Mouse (Mus musculus) lung, adult 2 months (tissue): ENCODE data around the gene Slc34a1. TPM values are rescaled to one million over a fixed set of nuclear protein-coding genes. Genes with fewer than 3 reads are reported as not detected.

Source experiments
- DNase-seq: peaks from one replicate; pipeline ENCODE4 v3.0.0; 2022
- H3K4me1 ChIP-seq: fragments of 200-500 bp; 2 replicates; pipeline ENCODE4 v1.6.1; 2011; ENCODE audit warnings: low read length; ENCODE audit not compliant: control insufficient read depth, insufficient read depth
- H3K4me3 ChIP-seq: fragments of 200-500 bp; replicated peaks from 2 replicates; pipeline ENCODE3; 2011; ENCODE audit warnings: low read depth, mild to moderate bottlenecking, control low read depth, low read length; ENCODE audit errors: extremely low read depth
- CTCF ChIP-seq: fragments of 200-500 bp; IDR thresholded peaks from 2 replicates; pipeline ENCODE4 v1.5.1; 2011; ENCODE audit warnings: mild to moderate bottlenecking, low read length, control low read depth; ENCODE audit not compliant: insufficient read depth
- POLR2A ChIP-seq: fragments of 200-500 bp; IDR thresholded peaks from 2 replicates; pipeline ENCODE4 v1.6.1; 2011; ENCODE audit warnings: low read depth, mild to moderate bottlenecking, control low read depth, low read length, borderline replicate concordance; ENCODE audit errors: extremely low read depth
- WGBS: fragments of 180-500 bp; shearing (Covaris S2); methylation state at CpG from one replicate; pipeline ENCODE4 v1.1.7; 2018; 5-methylcytosine and 5-hydroxymethylcytosine counted together
- polyA plus RNA-seq: library from polyadenylated mRNA; depleted of rRNA; stranded (reverse); fragments of >200 nt; gene quantifications from 2 replicates; pipeline ENCODE4 v1.2.3, GENCODE M21; 2012

Gene Slc34a1
- polyA plus RNA-seq, 1 experiment: 0.28 TPM

DNA sequence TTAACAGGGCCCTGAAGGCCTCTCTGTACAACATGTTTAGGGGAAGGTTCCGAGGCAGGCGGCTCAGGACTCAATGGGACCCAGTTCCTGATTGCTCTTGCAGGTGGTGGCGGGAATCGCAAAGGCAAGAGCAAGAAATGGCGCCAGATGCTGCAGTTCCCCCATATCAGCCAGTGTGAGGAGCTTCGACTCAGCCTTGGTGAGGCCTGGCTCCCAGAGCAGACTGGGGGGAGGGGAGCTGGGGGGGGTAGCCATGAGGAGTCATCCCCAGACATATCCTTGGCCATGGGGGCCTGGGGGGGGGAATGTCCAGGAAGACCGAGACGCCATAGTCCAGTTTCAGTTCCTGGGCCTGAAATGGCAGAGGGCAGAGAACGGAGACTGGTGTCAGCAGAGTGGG lies 51.2 kb downstream of the Slc34a1 start:
- no peak for DNase-seq
- WGBS: 81% methylated on average over 9 of the region's 9 CpGs
- no peak for TF ChIP-seq CTCF
- TF ChIP-seq POLR2A: no peak
- H3K4me1 ChIP-seq: peaks cover 26% of the 10 kb centered on the region
- H3K4me3 ChIP-seq: no peak overlapping the region

GRCm38 (mm10) chr13:55449679-55450441 lies 51.9 kb downstream of the Slc34a1 start:
- H3K4me1 ChIP-seq: peaks cover 26% of the 10 kb centered on the region
- no peak for DNase-seq
- no peak for TF ChIP-seq POLR2A
- TF ChIP-seq CTCF: 0 out of 2 replicates have a peak, but pooled peaks have one; percentile 6
- H3K4me3 ChIP-seq: no peak overlapping the region
- 79% methylated on average over 17 of the region's 17 CpGs for WGBS

GRCm38 (mm10) chr13:55450511-55450980 lies 52.6 kb downstream of the Slc34a1 start:
- H3K4me1 ChIP-seq: peaks cover 26% of the 10 kb centered on the region
- peak; percentile 45 for DNase-seq
- TF ChIP-seq CTCF (no peak), POLR2A (no peak)

DNA sequence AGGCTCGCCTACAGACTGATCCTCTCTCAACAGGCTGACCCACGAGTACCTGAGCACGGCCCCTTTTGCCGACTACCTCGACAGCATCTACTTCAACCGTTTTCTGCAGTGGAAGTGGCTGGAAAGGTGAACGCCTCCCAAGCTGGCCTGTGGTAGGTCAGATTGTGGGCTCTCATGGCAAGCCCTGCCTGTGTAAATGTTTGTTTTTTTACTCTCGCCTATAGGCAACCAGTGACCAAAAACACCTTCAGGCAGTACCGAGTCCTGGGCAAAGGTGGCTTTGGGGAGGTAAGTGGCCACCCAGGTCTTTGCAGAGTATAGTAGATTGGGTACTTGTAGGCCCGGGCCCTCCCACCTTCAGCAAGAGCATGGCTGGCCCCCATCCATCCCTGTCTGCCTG lies 53.3 kb downstream of the Slc34a1 start:
- 87% methylated on average over 10 of the region's 10 CpGs for WGBS
- no peak for DNase-seq
- TF ChIP-seq POLR2A: no peak
- TF ChIP-seq CTCF: no peak
- Histone ChIP-seq H3K4me3 (no peak overlapping the region), H3K4me1 (peaks cover 23% of the 10 kb centered on the region)

More at GRCm38 (mm10) chr13:55450511-55450980, 52.6 kb downstream of the Slc34a1 start:
- no peak overlapping the region for H3K4me3 ChIP-seq
- WGBS: 57% methylated on average over 11 of the region's 11 CpGs

DNA sequence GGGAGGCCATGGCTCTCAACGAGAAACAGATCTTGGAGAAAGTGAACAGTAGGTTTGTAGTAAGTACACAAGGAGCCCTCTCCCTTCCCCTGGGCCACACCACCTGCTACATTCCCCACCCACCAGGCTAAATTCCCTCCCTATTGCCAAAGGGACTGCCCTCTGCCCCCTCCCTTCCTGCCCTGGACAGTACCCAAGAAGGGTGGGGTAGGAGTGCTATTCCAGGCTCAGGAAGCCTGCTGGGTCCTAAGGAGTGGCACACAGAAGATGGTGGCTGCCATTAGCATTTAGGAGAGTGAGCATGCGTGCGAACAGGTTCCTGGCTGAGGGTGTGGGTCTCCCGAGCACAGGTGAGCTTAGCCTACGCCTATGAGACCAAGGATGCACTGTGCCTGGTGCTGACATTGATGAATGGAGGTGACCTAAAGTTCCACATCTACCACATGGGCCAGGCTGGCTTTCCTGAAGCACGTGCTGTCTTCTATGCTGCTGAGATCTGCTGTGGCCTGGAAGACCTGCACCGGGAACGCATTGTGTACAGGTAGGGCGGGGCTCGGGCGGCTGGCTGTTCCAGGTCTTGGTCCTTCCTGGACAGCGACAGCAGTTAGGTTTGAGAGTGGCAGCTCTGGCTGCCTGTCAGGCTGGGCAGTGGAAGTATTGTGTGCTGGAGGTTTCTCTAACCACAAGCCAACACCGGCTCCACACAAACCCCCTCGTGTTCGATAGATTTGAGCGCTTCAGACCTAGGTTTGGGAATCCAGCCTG lies 54.0 kb downstream of the Slc34a1 start:
- Histone ChIP-seq H3K4me3 (no peak overlapping the region), H3K4me1 (peaks cover 17% of the 10 kb centered on the region)
- 79% methylated on average over 16 of the region's 16 CpGs for WGBS
- peak; percentile 48 for DNase-seq
- no peak for TF ChIP-seq CTCF

DNA sequence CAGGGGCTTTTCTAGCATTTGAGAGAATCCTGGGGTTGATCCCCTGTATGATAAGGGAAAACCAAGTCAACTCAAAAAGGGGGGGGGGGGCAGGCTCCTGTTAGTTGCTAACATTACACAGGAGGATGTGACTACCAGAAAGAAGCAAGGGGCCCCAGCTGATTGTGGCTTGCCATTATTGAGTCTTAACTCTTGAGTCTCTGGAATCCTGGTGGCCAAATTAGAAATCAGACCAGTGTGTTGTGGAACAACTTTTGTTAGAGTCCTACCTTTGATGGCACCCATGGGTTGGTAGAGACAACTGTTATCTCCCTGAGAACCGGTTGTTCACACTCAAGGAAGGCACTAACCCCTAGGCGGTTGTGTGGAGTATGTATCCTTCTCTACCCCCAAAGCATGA lies 65.0 kb downstream of the Slc34a1 start:
- Histone ChIP-seq H3K4me3 (no peak overlapping the region), H3K4me1 (peaks cover 4% of the 10 kb centered on the region)
- no peak for DNase-seq
- 71% methylated on average over 2 of the region's 2 CpGs for WGBS
- TF ChIP-seq CTCF (no peak), POLR2A (no peak)

DNA sequence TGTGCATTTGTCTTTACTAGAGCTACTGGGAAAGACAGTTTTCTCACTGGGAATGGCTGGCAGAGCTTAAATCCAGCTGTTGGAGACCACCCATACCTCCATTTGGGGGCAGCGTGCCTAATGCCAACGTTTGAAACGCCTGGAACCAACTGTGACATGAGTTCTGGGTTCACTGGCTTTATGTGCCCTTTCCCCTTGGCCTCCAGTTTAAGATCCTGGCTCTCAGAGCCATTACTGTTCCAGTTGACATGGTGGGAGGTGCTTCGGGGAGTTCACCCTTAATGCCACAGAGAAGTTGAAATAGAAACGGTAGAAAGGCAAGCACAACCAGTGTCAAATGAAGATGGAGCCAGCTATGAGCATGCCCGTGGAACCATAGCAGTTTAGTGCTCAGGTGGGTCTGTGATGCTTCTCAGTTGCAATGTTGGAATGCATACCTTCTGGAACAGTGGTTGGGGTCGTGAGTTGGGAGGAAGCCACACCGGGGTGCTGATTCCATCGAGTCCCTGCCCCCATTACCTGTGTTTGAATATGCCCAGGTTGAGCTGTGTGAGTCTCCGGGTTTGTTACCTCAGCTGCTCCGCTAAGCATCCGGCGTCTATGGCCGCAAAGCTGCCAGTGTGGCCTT lies 65.5 kb downstream of the Slc34a1 start:
- H3K4me3 ChIP-seq: no peak overlapping the region
- WGBS: 16% methylated on average over 14 of the region's 14 CpGs
- TF ChIP-seq POLR2A (no peak), CTCF (no peak)
- peaks cover 4% of the 10 kb centered on the region for H3K4me1 ChIP-seq
- no peak for DNase-seq

- peaks cover 4% of the 10 kb centered on the region for H3K4me1 ChIP-seq
- H3K4me3 ChIP-seq: peak within 1 kb of the TSS; percentile 55
- under 1% methylated on average over 80 of the region's 84 CpGs for WGBS
- no peak for DNase-seq
- TF ChIP-seq CTCF (no peak), POLR2A (no peak)
Measured at GRCm38 (mm10) chr13:55464027-55464884, 66.3 kb downstream of the Slc34a1 start, which contains the start of gene Prr7. Gene Prr7, plus strand, starts transcription at chr13:55464267.
